Mouse (Mus musculus) heart, adult 2 months (tissue): ENCODE results near the gene Ngfr. TPM values are rescaled to one million over a fixed set of nuclear protein-coding genes. Genes with fewer than 3 reads are reported as not detected.

Experiments
- DNase-seq, 2 experiments: peaks; one replicate each; pipeline ENCODE4 v3.0.0; 2021
- H3K27ac ChIP-seq: fragments of 200-600 bp; 2 replicates; pipeline ENCODE4 v1.8.1; 2022
- H3K27me3 ChIP-seq: fragments of 200-500 bp; 2 replicates; pipeline ENCODE4 v1.6.1; 2012; ENCODE audit warnings: mild to moderate bottlenecking, low read length, inconsistent platforms, mixed read lengths; ENCODE audit not compliant: control insufficient read depth, insufficient read depth
- H3K36me3 ChIP-seq: fragments of 200-500 bp; 2 replicates; pipeline ENCODE4 v1.6.1; 2012; ENCODE audit warnings: low read length, inconsistent platforms; ENCODE audit not compliant: control insufficient read depth, insufficient read depth
- H3K4me1 ChIP-seq: fragments of 200-500 bp; 2 replicates; pipeline ENCODE4 v1.6.1; 2011; ENCODE audit warnings: low read length; ENCODE audit not compliant: control insufficient read depth, insufficient read depth
- H3K4me3 ChIP-seq: fragments of 200-600 bp; 2 replicates; pipeline ENCODE4 v1.8.1; 2022
- H3K79me2 ChIP-seq: fragments of 200-500 bp; replicated peaks from 2 replicates; pipeline ENCODE4 v1.6.1; 2012; ENCODE audit warnings: mild to moderate bottlenecking, inconsistent platforms, low read length, moderate library complexity, mixed read lengths; ENCODE audit not compliant: control insufficient read depth, insufficient read depth
- H3K9ac ChIP-seq: fragments of 200-500 bp; 2 replicates; pipeline ENCODE4 v1.6.1; 2012; ENCODE audit warnings: low read depth, mild to moderate bottlenecking, control low read depth, inconsistent platforms, low read length, mixed read lengths
- CTCF ChIP-seq: fragments of 200-600 bp; IDR thresholded peaks from 2 replicates; pipeline ENCODE4 v1.8.1; 2022; ENCODE audit warnings: antibody characterized with exemption, mild to moderate bottlenecking, moderate library complexity
- EP300 ChIP-seq: fragments of 200-500 bp; IDR thresholded peaks from 2 replicates; pipeline ENCODE4 v1.6.1; 2011; ENCODE audit warnings: low read depth, low read length, control low read depth; ENCODE audit not compliant: insufficient read depth
- POLR2A ChIP-seq: fragments of 200-500 bp; IDR thresholded peaks from 2 replicates; pipeline ENCODE4 v1.6.1; 2011; ENCODE audit warnings: mild to moderate bottlenecking, low read depth, low read length, control low read depth; ENCODE audit not compliant: insufficient read depth
- WGBS: fragments of 180-500 bp; shearing (Covaris S2); methylation state at CpG from one replicate; pipeline ENCODE4 v1.1.7; 2018; 5-methylcytosine and 5-hydroxymethylcytosine counted together
- intact Hi-C: fragments of 180-260 bp; cut with DNase I; formaldehyde crosslinking; loops from one replicate; pipeline ENCODE4 v1.15.1; 2025
- polyA plus RNA-seq: library from polyadenylated mRNA; depleted of rRNA; stranded (reverse); fragments of >200 nt; gene quantifications from 2 replicates; pipeline ENCODE4 v1.2.3, GENCODE M21; 2012
- total RNA-seq, 2 experiments: library from RNA; stranded (reverse); gene quantifications; 2 replicates each; pipeline ENCODE4 v1.2.3; 2021

Gene Ngfr
- total and polyA plus RNA-seq, 3 experiments: 0.26 to 2.2 (median 1.0) TPM

GRCm38 (mm10) chr11:95557719-95558118, 29.8 kb downstream of the Ngfr start:
- Histone ChIP-seq H3K79me2 (no peaks in the 10 kb centered on the region), H3K36me3 (no peaks in the 10 kb centered on the region), H3K4me1 (no peaks in the 10 kb centered on the region), H3K4me3 (no peak overlapping the region), H3K9ac (no peak overlapping the region), H3K27ac (no peak overlapping the region), H3K27me3 (no peaks in the 10 kb centered on the region)
- 44% methylated on average over 6 of the region's 6 CpGs for WGBS
- intact Hi-C loops: no loop called here
- TF ChIP-seq CTCF (no peak), POLR2A (no peak), EP300 (no peak)
- DNase-seq: peak; percentile 15 to 19

DNA sequence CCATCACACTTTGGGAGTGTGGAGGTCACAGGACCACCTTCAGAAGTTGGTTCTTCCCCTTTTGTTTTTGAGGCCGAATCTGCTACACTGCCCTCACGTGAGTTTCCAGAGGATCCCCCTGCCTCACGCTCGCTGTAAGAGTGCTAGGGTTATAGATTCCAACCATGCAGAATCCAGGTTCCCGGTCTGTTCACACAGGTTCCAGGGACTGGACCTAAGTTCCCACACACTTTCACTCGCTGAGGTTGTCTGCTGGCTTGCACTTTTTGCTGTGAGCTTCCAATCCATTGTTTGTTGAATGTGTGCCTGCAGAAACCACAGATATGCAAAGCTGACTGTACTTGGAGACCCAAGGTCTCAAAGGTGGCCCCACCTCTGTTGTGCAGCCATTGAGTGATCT, 30.5 kb downstream of the Ngfr start:
- DNase-seq: no peak
- Histone ChIP-seq H3K4me3 (no peak overlapping the region), H3K4me1 (no peaks in the 10 kb centered on the region), H3K79me2 (no peaks in the 10 kb centered on the region), H3K27me3 (no peaks in the 10 kb centered on the region), H3K36me3 (no peaks in the 10 kb centered on the region), H3K9ac (no peak overlapping the region), H3K27ac (no peak overlapping the region)
- intact Hi-C loops: no loop called here
- TF ChIP-seq CTCF: no peak
- TF ChIP-seq EP300: no peak
- TF ChIP-seq POLR2A: no peak
- WGBS: 74% methylated on average over 6 of the region's 6 CpGs

DNA sequence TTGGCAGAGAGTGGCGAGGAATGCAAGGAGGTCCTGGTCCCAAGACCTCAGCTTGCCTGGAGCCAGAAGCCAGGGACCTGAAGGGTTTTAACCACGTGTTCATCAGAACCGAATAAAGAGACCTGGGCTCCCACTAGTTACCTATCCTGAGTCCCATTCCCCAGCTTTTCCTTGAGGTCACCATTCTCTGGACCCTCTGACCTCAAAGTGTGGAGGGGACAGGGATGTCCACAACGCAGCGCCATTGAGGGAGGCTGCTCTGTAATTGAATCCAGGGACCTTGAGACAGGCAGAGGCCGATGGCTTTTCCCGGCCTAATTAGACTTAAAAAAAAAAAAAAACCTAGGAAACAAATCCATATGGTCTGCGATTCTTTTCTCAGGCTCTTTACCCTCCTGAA, 32.3 kb downstream of the Ngfr start:
- Histone ChIP-seq H3K79me2 (no peaks in the 10 kb centered on the region), H3K9ac (no peak overlapping the region), H3K27ac (no peak overlapping the region), H3K36me3 (no peaks in the 10 kb centered on the region), H3K27me3 (no peaks in the 10 kb centered on the region), H3K4me1 (no peaks in the 10 kb centered on the region), H3K4me3 (no peak overlapping the region)
- intact Hi-C loops: no loop called here
- no peak for DNase-seq
- 66% methylated on average over 8 of the region's 8 CpGs for WGBS
- TF ChIP-seq CTCF (no peak), EP300 (no peak), POLR2A (no peak)

- no peak for DNase-seq
- Histone ChIP-seq H3K27me3 (no peaks in the 10 kb centered on the region), H3K9ac (no peak overlapping the region), H3K4me1 (no peaks in the 10 kb centered on the region), H3K27ac (no peak overlapping the region), H3K4me3 (no peak overlapping the region), H3K79me2 (no peaks in the 10 kb centered on the region), H3K36me3 (no peaks in the 10 kb centered on the region)
- intact Hi-C loops: no loop called here
- TF ChIP-seq EP300 (no peak), CTCF (no peak), POLR2A (no peak)
- WGBS: 80% methylated on average over 12 of the region's 12 CpGs
Measured at GRCm38 (mm10) chr11:95550301-95551021, 37.1 kb downstream of the Ngfr start.

DNA sequence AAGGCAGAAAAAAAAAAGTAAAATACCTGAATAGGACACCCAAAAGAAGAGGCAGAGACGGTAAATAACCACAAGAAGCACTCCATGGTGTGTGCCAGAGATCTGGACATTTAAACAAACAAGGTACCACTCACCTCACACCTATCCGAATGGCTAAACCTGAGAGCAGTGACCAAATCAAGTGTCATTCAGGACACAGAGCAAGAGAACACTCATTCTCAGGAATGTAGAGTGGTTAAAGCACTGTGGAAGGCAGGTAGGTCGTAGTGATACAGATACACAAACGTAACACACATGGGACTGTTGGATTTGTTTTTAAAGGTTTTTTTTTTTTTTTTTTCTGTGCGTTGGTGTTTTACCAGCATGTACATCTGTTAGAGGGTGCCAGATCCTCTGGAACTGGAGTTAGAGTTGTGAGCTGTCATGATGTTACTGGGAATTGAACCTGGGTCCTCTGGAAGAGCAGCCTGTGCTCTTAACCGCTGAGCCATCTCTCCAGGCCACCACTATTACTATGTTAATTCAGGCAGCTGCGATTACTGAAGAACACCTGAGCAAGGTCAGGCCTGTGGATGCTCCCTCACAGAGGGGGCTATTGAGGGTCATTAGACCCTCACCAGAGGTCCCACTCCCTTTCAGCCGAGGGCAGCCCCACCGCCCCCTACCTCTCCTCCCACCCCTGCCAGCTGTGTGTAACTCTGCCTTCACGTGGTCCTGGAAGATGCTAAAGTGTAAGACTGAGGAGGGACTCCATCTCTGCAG, 41.3 kb downstream of the Ngfr start:
- WGBS: 80% methylated on average over 10 of the region's 10 CpGs
- H3K4me1 ChIP-seq: no peaks in the 10 kb centered on the region
- H3K27me3 ChIP-seq: no peaks in the 10 kb centered on the region
- H3K4me3 ChIP-seq: no peak overlapping the region
- H3K9ac ChIP-seq: no peak overlapping the region
- no peaks in the 10 kb centered on the region for H3K79me2 ChIP-seq
- intact Hi-C loops: no loop called here
- no peak for TF ChIP-seq POLR2A
- TF ChIP-seq CTCF: no peak
- TF ChIP-seq EP300: no peak
- H3K27ac ChIP-seq: no peak overlapping the region
- no peaks in the 10 kb centered on the region for H3K36me3 ChIP-seq
- no peak for DNase-seq

DNA sequence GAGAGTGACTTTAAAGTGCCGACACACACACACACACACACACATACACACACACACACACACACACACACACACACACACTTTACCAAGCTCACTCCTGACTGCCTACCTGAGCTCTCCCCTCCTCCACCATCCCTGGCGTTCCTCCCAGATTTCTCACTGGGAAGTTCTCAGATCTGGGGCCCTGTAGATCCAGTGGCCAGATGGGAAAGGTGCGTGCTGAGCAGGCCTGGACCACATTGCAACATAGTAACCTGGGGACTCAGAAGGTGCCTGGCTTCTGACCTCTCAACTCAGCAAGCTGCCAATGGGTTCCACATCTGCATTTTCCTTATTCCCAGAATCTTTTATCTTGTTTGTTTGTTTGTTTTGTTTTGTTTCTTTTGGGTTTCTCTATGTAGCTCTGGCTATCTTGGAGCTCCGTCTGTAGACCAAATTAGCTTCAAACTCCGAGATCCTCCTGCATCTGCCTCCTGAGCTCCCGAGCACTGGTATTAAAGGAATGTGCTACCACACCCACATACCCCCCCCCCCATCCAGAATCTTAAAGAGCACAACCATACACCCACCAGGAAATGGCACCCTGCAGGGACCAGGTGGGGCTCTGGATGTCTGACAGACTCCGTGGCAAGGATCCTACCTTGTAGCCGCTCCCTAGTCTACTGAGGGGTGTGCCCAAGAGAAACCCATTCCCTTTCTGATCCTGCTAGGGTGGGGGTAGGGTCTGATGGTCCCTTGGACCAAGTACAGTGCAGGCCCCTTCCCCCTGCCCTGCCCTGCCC, 42.8 kb downstream of the Ngfr start:
- H3K4me3 ChIP-seq: no peak overlapping the region
- no peak overlapping the region for H3K27ac ChIP-seq
- no peak for DNase-seq
- H3K4me1 ChIP-seq: no peaks in the 10 kb centered on the region
- whole genome bisulfite sequencing: 89% methylated on average over 8 of the region's 8 CpGs
- no peak overlapping the region for H3K9ac ChIP-seq
- H3K27me3 ChIP-seq: no peaks in the 10 kb centered on the region
- TF ChIP-seq EP300 (no peak), POLR2A (no peak), CTCF (no peak)
- intact Hi-C loops: no loop called here
- no peaks in the 10 kb centered on the region for H3K36me3 ChIP-seq
- H3K79me2 ChIP-seq: no peaks in the 10 kb centered on the region
